In genomic region chrX:161908652-161909403, GRCm38 (mm10) we compare ENCODE assay signal across 8 mouse cellular contexts.
A peak's percentile ranks its signal among the peaks of the same experiment; 100 is the strongest.
DNase-seq lines count a peak whose midpoint lies in the region; ATAC-seq and TF ChIP-seq lines count a peak whose summit lies in the region.

No protein-coding gene starts in this region.

- peak; percentile 91 for ATAC-seq in midbrain, embryonic 15.5 days (replicated peaks)

- no peaks in the 10 kb centered on the region for H3K9me3 ChIP-seq in midbrain, embryonic 15.5 days

- peak overlapping the region; percentile 53 for H3K9ac ChIP-seq in midbrain, embryonic 15.5 days

- no peak for TF ChIP-seq CTCF in kidney, adult 2 months (conservative IDR thresholded peaks at IDR 0.05; ENCODE audit: insufficient read depth, insufficient read length, low read depth, low read length)

- H3K4me2 ChIP-seq in midbrain, embryonic 15.5 days = peak overlapping the region; percentile 75

- no peaks in the 10 kb centered on the region for H3K27me3 ChIP-seq in kidney, adult 2 months (replicated peaks; ENCODE audit: control insufficient read depth, insufficient read depth, low read length)
- peaks cover 51% of the 10 kb centered on the region for H3K27me3 ChIP-seq in midbrain, embryonic 15.5 days (replicated peaks)

- no peaks in the 10 kb centered on the region for H3K36me3 ChIP-seq in kidney, adult 2 months (ENCODE audit: control insufficient read depth, insufficient read depth, low read length)
- H3K36me3 ChIP-seq in midbrain, embryonic 15.5 days (replicated peaks) = no peaks in the 10 kb centered on the region

- TF ChIP-seq POLR2A in kidney, adult 2 months (IDR thresholded peaks at IDR 0.05; ENCODE audit: low read depth, low read length) = no peak

- 17% methylated on average over 48 of the region's 48 CpGs for WGBS in kidney, adult 2 months
- whole genome bisulfite sequencing in midbrain, embryonic 15.5 days = 27% methylated on average over 48 of the region's 48 CpGs

- peak overlapping the region; percentile 44 for H3K4me3 ChIP-seq in kidney, adult 2 months (ENCODE audit: insufficient read depth, low read depth, low read length)
- H3K4me3 ChIP-seq in brown adipose tissue, adult 24 weeks (ENCODE audit: insufficient read depth, low read depth, low read length) = peak overlapping the region; percentile 22; the same call in 1 of the 2 replicates
- peak overlapping the region; percentile 56 for H3K4me3 ChIP-seq in midbrain, embryonic 15.5 days

- H3K27ac ChIP-seq in kidney, adult 2 months (ENCODE audit: insufficient read depth, low read depth, low read length) = no peak overlapping the region
- H3K27ac ChIP-seq in brown adipose tissue, adult 24 weeks (replicated peaks; ENCODE audit: low read depth, low read length) = no peak overlapping the region
- H3K27ac ChIP-seq in midbrain, embryonic 15.5 days = peak overlapping the region; percentile 86

- DNase-seq in kidney, adult 2 months = no peak
- no peak for DNase-seq in kidney, adult 9 months
- peak; percentile 20 to 24 for DNase-seq in frontal cortex, postnatal 36 days (ENCODE audit: low spot score in 2 of 2)
- DNase-seq in layer of hippocampus, postnatal 36 days = peak; percentile 6 to 10
- no peak for DNase-seq in urinary bladder, adult 2 months (ENCODE audit: low spot score)
- DNase-seq in ovary, adult 18-20 months (ENCODE audit: low spot score) = no peak

- H3K4me1 ChIP-seq in kidney, adult 2 months (ENCODE audit: control insufficient read depth, insufficient read depth, low read length) = peaks cover 5% of the 10 kb centered on the region; the same call in 1 of the 2 replicates
- no peaks in the 10 kb centered on the region for H3K4me1 ChIP-seq in brown adipose tissue, adult 24 weeks (ENCODE audit: control insufficient read depth, insufficient read depth, insufficient read length, low read length)
- H3K4me1 ChIP-seq in midbrain, embryonic 15.5 days = peaks cover 5% of the 10 kb centered on the region; the same call in 1 of the 2 replicates

Comparison
In these comparisons a context has a peak if more than half of its experiments do, and no peak if none do; other contexts are left out.
1. DNase-seq: peak in frontal cortex, postnatal 36 days (2 of 2) and layer of hippocampus, postnatal 36 days (2 of 2); none in kidney, adult 2 months (single experiment), kidney, adult 9 months (single experiment), urinary bladder, adult 2 months (single experiment) and ovary, adult 18-20 months (single experiment).
2. Peak in every context shown above with its lines, with median percentiles within 50 percentile points of each other: H3K4me3 ChIP-seq.